Mouse (Mus musculus): ENCODE data around the gene Sox6. TPM values are rescaled to one million over a fixed set of nuclear protein-coding genes. Genes with fewer than 3 reads are reported as not detected.

Gene Sox6
- total RNA-seq, 2 experiments from 2014 or later = 0.45 to 0.99 TPM

DNA sequence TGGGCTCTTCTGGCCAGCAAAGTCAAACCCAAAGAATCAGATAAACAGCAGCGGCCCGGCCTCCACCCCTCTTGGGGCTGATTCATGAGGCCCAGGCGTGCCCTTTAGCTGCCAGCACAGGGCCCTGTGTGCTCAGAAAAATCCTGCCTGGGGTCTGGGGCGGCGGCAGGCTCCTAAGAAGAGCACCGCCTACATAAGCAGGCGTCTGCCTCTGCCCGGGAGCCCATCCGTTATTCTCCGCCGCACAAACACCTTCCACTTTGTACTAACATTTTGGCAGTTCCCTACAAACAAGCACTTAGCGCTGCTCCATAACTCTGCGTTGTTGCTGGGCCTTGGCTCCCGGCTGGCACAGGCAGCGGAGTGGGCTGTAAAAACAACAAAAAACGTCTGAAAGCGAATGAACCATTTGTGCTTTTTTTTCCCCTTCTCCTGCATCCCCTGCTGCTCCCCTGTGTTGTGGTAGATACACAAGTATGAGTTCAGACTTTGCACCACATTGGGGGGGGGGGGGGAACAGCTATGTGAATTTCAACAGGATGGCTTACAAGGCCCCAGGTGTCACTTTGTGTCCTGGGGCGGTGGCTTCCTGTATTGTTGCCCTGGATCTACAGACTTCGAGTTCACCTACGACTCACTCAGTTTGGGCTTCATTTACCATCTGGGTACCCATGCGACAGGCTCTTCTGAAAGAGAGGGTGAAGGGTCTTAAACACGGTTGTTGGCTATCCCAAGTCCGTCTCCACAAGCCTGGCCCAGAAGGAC lies 588.0 kb downstream of the Sox6 start:
- no peak for ATAC-seq (ENCODE audit: poor library complexity, severe bottlenecking)

DNA sequence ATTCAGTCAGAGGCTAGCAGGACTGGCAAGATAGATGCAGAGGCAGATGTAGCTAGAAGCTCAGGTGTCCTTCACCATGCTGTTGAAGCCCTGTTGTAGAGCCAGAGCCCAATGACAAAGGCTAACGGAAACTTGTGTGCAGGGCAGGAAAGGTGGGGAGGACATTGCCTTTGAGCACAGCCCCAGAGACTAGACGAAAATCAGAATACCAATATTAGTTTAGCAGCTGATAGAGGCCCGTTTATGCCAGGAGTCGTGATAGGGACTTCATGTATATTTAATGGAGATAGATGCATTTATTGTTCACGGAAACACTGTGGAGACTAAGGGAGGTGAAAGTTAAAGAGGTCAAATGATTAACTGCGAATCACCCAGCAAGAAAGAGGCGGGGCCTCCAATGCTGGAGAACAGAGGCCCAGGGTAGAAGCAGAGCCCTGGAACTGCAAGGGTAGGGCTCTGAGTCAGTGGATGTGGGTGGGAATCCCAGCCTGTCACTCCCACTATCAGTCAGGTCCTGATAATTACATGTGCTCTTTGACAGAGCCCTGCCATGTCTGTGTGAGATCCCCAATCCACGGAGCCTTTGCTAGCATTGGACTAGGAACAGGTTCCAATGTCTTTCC lies 590.1 kb downstream of the Sox6 start:
- ATAC-seq (ENCODE audit: poor library complexity, severe bottlenecking) = no peak

DNA sequence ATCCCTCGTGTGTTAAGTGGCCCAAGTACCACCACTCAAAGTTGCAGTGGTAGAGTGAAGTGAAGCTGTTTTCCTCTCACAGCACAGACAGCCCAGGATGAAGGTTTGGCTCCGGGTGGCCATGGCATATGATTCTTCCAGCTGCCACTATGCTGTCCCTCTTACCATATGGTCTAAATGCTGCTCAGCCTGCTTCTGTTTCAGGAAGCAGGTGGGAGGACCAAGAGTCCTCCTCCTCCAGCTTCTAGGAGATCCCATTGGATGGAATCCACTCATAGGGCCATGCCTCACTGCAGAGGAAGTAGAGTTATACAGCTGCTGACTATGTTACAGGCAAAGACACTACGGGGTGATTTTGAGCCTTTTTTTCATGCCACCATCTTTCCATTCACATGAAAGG lies 591.5 kb downstream of the Sox6 start:
- no peak for ATAC-seq (ENCODE audit: poor library complexity, severe bottlenecking)

DNA sequence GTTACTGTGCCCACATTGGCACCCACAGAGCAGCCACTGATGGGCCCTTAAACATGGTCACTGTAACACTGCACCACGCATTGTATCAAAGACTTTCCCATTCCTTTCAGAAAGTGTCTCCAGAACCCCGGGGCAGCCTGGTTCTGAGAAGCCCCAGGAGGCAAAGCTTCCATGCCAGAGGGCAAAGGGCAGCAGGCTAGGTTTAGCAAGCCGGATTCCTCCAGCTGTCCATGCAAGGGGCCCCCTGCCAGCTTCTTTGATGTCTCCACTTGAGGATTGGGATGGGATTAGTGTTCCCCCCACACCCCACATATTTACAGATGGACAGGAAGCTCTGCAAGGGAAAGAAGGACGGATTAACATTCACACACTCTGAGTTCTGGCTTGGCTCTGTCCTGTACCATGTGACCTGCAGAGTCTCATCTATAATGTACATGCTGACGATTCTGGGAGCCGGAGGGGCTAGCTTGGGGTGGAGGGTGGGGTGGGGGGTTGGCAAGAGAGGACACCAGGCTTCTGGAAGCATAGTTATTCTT lies 592.0 kb downstream of the Sox6 start:
- no peak for ATAC-seq (ENCODE audit: poor library complexity, severe bottlenecking)

DNA sequence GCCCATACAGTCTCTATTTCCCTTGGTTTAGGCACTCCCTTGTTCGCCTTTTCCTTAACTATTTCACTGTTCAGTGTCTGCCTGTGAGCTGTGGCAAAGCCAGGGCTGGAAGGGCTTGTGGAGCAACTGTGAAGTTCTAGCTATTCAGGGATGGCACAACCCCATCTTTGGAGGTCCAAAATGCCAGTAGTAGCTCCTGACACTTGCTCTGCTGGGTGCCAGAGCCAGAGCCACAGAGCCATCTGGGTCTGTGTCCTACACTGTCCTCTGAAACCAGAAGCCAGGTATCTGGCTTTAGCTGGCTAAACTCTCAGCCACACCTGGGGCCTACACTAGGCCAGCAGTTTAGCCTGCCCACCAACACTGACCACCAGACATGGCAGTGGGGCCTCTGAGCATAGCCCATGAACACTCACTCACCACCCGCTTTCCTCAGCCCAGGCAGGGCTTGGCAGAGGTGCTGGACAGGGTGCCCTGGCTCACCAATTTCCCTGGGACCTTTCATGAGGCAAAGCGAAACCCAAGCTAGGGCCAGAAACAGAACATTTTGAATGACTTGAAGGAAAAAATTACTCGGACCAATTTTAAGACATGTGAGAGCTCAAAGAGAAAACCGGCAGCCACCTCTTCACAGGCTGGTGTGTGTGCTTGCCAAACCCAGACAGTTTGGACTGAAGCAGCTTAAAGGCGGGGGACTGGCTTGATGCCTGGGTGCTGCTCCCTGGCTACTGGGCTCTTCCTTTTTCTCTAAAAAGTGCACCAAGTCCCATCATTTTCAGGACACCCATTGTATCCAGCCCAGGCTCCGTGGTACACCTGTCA lies 612.2 kb downstream of the Sox6 start:
- ATAC-seq (ENCODE audit: poor library complexity, severe bottlenecking) = no peak

DNA sequence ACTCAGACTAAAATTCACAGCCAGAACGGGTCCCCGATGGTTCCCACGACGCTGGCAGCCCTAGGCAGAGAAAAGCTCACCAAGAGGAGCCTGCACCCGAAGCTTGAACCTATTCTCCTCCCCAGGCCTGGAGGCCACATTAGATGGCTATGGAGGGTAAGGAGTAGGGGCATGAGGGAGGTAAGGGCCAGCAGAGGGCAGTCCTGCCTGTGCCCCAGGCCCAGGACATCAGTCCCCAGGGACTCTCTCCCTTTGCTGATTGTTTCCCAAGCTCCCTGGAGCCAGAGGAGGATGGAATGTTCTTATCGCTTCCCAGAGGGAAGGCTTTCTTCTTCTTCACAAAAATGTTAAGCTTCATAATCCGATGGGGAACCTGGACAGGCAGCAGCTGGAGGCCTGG lies 615.8 kb downstream of the Sox6 start:
- no peak for ATAC-seq (ENCODE audit: poor library complexity, severe bottlenecking)

DNA sequence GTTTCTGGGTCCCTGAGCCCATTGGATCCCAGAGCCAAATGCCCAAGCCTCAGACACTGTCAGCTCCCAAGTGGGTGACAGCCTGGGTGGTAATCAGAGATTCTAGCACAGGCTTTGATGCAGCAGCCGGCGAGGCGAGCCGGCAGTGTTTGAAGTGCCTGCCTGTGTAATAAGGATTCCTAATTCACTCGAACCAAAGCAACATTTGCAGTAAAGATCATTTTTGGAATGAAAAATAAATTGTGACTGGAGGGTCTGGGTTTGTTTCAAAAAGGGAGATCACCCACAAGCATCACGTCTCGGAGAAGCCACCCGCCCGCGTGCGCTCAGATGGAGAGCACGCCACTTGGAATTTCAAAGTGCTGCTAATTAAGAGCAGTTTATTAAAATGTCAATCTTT lies 617.6 kb downstream of the Sox6 start:
- no peak for ATAC-seq (ENCODE audit: poor library complexity, severe bottlenecking)

Other genes with a start within 250 kb of the Sox6 start
- 85.7 and 95.9 TPM in 2 replicates for gene 1110004F10Rik, start 601 bp upstream of the Sox6 start, total RNA-seq (2015)
- gene 1110004F10Rik, start 601 bp upstream of the Sox6 start, total RNA-seq (2017) = 154 and 167 TPM in 2 replicates
- 0.22 and 0.23 TPM in 2 replicates for gene Gm4353, start 45.8 kb upstream of the Sox6 start, total RNA-seq (2015)
- gene Gm4353, start 45.8 kb upstream of the Sox6 start, total RNA-seq (2017) = 0.66 and 0.81 TPM in 2 replicates

Data from megakaryocyte, adult 5-6 weeks (primary cell).